Mouse (Mus musculus): ENCODE measurements around the gene Msto1. TPM values are rescaled to one million over a fixed set of nuclear protein-coding genes. Genes with fewer than 3 reads are reported as not detected.
A peak's percentile ranks its signal among the peaks of the same experiment; 100 is the strongest.
"Not testable (repeated sequence)": the region's sequence is repeated elsewhere in the genome, so short reads cannot be mapped to it uniquely, and the experiment has no call there.

Gene Msto1
- polyA plus RNA-seq (2012; rRNA removed): 34.7 and 36.8 TPM in 2 replicates

DNA sequence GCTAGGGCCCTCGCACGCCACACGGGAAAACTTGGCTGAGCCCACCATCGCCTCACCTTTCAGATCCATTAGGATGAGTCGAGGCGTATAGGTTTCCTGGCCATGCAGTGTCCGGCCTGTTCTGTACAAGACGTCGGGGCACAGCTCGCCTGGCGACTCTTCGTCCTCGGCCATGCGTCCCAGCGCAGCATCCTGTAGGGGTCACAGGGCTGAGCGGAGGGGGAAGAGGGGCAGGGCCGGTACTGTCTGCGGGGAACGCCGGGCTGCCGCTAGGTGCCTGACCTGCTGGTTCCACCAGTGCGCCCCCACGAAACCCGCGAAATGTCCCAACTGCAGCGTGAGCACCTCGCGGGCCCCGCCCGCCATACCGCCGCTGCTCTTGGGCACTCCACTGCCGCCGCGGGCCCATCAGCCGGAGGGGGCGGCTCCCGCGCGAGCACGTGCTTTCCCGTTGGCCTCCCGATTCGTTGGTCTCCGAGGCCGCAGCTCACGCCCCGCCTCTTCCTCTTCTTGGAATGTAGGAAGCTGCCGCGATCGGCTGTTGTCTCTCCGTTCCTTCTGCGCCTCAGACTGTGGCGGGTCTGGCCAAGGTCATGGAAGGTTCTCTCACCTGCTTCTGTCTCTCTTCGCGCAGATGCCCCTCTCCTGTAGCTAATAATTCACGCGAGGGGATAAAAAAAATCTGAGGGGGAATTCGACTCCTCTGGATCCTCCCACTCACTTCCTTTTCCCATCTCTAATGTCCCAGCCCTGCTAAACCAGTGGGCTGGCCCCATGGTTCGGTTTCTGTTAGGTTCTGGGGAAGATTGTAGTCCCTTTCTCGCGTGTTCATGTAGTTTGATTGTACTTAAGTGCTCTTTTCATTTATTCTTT, at the start of gene Msto1:
Msto1 (minus strand) TSS at position 489 of the 873 bp plus-strand sequence.
- DNase-seq (ENCODE audit: extremely low spot score in 1 of 2, low spot score in 1 of 2): peak; percentile 86 to 93

DNA sequence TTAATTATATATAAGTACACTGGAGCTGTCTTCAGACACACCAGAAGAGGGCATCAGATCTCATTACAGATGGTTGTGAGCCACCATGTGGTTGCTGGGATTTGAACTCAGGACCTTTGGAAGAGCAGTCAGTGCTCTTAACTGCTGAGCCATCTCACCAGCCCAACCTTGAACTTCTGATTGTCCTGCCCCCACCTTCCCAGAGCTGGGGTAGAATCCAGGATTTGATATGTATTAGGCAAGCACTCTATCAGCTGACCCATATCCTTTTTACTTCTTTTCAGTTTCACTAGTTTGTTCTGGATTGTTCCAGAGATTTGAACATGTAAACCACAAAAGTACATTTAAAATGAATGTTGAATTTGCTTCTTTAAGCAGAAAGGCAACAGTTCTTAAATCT, 49.4 kb upstream of the Msto1 start:
- DNase-seq (ENCODE audit: extremely low spot score in 1 of 2, low spot score in 1 of 2): not testable (repeated sequence)

DNA sequence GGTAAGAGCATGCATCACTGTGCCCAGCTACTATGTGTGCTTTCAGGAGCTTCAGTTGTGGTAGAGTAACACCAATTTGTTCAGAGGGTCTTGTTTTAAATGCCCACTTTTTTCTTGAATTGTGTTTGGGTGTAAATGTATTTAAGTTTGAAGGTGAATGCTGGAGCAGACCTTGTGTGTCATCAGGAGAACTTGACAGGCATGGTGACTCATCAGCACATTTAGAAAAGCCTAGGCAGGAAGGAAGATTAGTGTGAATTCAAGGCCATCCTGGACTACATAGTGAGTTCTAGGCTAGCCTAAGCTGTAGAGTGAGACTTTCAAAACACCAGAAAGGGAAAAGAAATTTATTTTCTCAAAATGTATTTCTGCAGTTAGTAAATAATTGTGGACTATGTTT, 39.9 kb upstream of the Msto1 start:
- DNase-seq (ENCODE audit: extremely low spot score in 1 of 2, low spot score in 1 of 2): no peak

DNA sequence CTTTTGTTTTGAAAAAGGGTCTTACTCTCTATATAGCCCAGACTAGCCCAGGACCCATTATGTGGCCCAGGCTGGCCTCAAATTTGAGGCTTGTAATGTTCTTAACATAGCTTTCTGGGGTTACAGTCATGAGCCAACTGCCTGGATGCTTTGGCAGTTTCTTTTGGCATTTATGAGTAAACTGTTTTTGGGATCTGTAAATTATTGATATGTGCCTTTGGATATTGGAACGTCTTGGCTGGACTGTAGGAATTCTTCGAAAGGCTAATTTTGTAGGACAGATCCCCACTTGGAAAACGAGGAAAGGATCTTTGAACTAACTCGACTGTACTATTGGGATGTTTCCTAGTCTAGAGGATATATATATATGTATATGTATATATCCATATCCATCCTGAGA, 39.4 kb upstream of the Msto1 start:
- no peak for DNase-seq (ENCODE audit: extremely low spot score in 1 of 2, low spot score in 1 of 2)

DNA sequence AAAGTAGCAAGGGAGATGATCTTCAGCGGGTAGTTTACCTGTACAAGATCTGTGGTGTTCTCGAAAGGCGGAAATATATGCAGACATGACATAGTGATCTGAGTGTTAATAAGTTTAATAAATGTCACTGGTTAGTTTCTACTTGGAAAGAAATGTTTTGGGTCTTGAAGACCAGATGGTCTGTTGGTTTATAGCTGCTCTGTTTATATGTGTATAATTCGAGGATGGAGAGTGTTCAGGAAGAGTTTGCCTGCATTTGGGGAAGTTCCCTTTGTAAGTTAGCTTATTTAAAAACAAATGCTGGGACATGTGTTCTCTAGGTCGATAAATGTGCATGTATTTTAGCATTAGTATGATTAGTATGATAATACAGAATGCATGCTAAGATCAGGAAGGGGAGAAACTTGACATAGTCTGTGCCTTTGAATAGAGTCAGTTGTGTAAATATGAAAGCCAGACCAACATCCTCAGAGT, 37.6 kb upstream of the Msto1 start:
- DNase-seq (ENCODE audit: extremely low spot score in 1 of 2, low spot score in 1 of 2): no peak

DNA sequence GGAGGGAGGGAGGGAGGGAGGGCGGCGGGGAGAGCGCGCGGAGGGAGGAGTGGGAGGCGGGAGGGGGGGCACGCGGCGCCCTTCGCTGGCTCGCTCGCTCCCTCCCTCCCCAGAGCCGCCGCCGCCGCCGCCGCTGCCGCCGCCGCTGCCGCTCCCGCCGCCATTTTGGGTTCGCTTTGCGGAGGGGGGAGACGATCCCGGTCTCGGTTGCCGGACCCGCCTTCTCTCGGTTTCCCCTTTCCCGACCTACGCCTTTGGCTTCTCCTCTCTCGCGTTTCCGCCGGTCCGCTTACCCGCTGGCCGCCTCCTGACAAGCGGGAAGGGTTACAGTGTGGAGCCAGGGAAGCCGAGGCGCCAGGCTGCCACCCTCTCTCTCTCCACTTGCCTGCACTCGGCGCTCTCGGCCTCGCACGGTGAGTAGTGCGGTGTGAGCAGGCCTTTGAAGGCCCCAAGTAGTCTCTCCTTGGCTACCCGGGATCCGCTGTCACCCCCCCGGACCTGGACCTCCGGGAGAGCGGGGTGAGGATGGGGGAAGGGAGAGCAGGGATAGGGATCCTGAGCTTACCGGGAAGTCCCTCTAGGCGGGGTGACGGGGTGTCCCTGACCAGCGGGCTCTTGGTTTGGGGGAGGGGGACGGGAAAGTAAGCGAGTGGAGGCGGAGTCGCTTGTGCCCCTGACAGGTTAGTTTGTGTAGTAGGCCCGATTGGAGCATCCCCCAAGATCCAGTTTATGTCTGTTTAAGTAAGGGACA, 37.0 kb upstream of the Msto1 start, which contains the start of the genes Ash1l and Dap3:
Ash1l (plus strand) TSS at position 47 of the 751 bp plus-strand sequence.
Dap3 (minus strand) TSS at position 606 of the 751 bp plus-strand sequence.
- peak; percentile 23 to 65 for DNase-seq (ENCODE audit: extremely low spot score in 1 of 2, low spot score in 1 of 2)

DNA sequence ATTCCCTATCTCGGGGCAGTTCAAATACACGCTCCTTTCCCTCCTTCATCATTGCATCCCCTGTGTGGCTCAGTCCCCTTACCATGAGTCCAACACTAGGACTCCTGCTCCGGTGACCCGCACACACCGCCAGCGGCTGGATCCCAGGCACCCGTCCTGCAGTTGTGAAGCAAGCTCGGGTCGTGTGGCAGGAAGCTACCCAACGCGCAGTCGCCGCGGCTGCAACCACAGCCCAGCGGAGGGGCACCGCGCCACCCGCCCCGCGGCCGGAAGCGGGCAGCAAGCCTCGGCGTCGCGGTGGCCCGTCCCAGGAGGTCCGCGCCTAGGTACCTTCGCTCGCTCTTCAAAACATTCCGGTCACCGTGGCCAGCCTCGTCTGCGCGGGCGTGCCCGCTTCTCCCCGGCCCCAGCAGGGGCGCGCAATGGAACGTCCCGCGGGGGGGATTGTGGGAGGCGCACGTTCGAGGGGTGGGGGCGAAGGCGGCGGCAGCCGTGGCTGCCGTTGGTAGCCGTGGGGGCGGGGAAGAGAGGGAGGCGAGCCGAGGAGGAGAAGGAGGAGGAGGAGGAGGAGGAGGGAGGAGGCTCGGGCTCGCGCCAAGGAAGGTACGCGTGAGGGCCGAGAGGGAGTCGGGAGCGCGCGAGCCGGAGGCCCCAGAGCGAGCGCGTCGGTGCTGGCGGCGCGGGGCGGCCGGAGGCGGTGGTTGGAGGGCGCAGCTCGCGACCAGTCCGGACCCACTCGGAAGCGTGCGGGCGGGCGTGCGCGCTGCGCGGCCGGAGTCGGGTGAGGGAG, 36.2 kb upstream of the Msto1 start:
- DNase-seq (ENCODE audit: extremely low spot score in 1 of 2, low spot score in 1 of 2): peak; percentile 59 to 80

DNA sequence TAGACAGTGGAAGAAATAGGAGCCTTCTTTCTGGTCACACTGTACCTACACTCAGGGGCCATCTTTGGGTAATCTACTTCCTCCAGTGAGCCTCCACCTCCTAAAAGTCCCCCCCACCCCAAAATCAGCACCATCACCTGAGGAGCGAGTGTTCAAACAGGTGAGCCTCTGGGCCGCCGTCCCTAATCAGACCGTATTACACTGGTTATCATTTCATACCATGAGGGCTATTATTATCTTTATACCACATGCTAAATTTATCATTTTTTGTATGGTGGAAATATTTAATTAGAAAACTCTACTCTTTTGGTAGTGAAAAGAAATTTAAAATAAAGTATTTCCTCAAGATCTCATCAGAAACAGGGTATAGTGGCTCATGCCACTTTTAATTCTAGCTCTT, 30.3 kb upstream of the Msto1 start:
- DNase-seq (ENCODE audit: extremely low spot score in 1 of 2, low spot score in 1 of 2): no peak

DNA sequence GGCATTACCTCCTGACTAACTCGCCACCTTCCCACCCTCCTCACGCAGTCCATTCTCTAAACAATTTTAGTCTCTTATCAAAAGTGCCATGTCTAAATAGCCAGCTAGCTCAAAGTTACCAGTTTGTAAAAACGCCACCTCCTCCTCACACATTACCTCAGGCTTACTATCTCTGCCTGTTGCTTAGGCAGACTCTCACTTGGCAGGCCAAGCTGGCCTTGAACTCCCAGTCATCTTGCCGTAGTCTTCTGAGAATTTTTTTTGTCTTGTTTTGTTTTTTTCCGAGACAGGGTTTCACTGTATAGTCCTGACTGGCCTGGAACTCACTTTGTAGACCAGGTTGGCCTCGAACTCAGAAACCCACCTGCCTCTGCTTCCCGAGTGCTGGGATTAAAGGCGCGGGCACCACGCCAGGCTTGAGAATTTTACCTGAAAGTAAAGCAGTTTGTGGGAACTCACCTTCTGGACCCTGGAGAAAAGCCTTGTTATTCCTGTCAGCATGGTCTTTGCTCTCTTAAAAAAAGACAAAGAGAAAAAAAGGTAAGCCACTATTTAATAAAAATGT, 28.6 kb upstream of the Msto1 start:
- no peak for DNase-seq (ENCODE audit: extremely low spot score in 1 of 2, low spot score in 1 of 2)

DNA sequence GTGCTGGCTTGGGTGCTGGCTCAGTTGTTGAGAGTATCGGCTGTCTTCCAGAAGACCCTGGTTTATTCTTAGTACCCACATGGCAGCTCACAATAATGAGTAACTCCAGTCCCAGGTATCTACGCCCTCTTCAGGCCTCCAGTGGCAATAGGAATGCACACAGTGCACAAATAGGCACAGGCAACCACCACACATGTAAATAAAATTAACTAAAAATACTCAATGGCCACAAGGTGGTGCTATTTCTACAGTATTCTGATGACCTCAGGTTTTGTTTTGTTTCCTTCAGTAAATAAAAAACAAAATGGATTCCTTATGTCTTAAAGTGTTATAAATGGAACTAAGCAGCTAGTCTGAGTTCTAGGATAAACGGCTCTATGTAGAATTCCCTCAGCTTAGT, 25.9 kb upstream of the Msto1 start:
- DNase-seq (ENCODE audit: extremely low spot score in 1 of 2, low spot score in 1 of 2): peak in 1 of 2 experiments; percentile 60

DNA sequence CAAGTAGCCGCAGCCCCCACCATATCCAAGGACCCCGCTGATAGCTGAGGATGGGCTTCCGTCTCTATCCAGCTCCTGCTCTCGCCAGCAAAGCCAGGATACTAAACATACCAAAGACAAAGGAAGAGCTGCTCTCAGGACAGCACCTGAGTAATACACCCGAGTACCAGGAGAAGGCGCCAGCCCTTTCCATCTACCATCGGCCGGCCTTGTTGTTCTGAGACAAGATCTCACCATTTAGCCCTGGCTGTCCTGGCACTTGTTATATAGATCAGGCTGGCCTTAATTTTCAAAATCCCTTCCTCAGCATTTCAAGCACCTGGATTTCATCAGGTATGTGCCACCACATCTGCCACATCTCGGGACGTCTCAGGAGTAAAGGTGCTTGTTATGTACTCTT, 25.3 kb upstream of the Msto1 start:
- no peak for DNase-seq (ENCODE audit: extremely low spot score in 1 of 2, low spot score in 1 of 2)

DNA sequence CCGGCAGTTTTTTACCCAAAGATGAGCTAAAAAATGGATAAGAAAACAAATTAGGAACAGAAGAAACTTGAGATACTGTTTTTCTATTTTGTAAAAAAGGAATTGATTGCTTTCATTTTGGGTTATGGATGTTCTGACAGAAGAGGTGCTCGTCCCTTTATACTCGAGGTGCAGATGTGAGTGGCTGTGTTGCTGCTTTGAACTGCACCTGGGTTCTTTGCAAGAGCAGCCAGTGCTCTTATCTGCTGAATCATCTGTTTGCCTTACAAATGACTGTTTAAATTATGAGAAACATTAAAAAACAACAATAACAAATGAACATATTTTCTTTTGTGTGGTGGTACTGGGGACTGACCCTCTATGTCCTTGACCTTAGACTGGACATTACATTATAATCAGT, 15.7 kb upstream of the Msto1 start:
- DNase-seq (ENCODE audit: extremely low spot score in 1 of 2, low spot score in 1 of 2): no peak

DNA sequence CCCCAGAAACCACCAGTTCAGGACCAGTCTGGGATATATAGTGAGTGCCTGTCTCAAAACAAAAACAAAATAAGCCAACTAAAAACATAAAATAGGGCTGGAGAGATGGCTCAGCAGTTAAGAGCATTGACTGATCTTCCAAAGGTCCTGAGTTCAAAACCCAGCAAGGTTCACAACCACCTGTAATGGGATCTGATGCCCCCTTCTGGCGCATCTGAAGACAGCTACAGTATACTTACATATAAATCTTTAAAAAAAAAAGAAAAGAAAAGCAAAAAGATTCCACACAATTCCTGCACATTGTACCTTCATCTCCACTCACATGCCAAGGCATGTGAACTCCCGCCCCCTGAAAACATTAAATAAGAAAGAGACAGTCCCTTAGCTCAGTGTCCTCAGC, 11.9 kb upstream of the Msto1 start:
- DNase-seq (ENCODE audit: extremely low spot score in 1 of 2, low spot score in 1 of 2): no peak

DNA sequence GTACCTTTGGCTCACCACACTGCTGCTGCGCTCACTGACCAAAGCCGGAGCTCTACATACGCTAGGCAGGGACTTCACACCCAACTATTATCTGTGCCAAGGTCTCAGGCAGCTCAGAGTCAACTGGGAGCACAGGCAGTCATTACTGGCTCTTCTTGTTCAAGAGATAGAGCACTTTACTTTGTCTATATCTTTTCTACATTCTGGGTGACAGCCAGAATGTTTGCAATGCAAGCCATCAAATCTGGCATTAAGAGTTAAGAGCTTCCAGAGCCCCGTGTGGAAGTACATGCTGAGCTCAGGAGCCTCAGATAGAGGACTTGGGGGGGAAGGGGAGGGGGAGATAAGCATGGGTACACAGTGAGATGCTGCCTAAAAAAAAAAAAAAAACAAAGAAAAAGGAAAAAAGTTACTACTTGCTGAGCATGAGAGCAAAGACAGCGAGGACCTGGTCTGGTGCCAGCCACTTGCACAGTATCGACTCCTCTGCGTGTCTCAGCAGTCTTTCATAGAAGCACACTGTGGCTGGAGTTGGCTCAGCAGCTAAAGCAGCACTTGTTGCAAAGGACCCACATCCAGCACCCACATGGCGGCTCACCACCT, 10.3 kb upstream of the Msto1 start:
- peak in 1 of 2 experiments; percentile 26 for DNase-seq (ENCODE audit: extremely low spot score in 1 of 2, low spot score in 1 of 2)

DNA sequence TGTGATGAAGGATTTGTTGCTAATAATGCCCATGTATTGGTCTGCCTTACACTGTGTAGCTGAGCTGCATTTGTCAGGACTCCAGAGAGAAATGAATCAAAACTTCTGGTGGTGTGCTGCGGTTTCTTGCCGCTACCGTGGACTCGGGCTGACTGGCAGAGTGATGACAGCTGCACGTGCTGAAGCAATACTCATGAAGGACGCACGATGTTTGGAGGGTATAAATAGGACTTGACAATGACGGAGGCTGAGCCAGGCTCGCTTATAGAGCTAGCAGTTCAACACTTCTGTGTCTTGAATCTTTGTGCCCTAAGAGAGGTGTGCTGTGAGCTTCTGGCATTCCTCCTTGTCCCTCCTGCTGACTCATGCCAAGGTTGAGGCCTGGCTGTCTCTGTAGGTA, 7.6 kb upstream of the Msto1 start:
- no peak for DNase-seq (ENCODE audit: extremely low spot score in 1 of 2, low spot score in 1 of 2)

DNA sequence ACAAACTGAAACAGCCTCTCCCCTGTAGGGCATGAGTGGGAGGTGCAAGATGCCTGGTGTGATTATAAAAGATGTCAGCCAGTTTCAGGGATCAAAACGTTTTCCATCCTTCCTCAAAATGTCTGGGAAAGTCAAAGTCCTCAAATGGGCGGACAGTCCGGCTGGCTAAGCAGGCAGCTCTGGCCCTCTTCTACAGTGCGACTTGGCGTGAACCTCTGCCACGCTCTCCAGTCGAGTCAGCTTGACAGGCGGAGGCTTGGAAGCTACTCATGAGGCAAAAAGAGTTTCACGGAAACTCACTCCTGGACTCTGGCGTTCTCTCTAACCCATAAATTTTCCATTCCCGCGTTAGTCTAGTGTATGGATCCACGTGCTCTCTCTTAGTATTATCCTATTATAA, 5.2 kb upstream of the Msto1 start:
- no peak for DNase-seq (ENCODE audit: extremely low spot score in 1 of 2, low spot score in 1 of 2)

DNA sequence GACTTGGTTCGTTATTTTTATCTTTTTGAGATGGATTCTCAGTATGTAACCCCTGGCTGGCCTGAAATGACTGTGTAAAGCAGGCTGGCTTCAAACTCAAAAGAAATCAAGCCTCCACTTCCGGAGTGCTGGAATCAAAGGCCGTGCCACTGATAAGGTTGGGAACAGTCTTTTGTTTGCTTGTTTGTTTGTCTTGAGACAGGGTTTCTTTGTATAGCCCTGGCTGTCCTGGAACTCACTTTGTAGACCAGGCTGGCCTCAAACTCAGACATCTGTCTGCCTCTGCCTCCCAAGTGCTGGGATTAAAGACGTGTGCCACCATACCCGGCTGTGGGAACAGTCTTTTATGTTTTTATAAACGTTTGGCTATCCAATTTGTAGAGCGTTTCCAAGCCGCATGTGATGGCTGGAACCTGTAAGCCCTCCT, 598 bp upstream of the Msto1 start:
- no peak for DNase-seq (ENCODE audit: extremely low spot score in 1 of 2, low spot score in 1 of 2)

DNA sequence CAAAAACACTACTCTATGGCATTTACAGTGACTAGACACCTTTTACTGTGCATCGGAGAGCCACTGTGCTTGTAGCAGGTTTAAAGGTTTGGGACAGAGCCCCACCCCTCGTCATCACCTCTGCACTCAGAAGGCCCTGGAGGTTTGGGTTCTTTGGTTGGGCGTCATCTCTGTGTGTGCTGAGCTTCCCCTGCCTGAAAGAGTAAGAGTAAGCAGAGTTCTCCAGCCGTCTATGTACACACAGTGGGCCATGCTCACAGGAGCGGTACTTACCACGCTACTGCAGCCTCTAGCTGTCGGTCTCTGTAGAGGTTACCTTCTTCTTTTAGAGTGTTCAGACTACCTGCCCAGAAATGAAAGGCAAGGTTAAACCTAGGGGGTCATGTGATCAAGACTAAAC, 1.2 kb downstream of the Msto1 start:
- no peak for DNase-seq (ENCODE audit: extremely low spot score in 1 of 2, low spot score in 1 of 2)

DNA sequence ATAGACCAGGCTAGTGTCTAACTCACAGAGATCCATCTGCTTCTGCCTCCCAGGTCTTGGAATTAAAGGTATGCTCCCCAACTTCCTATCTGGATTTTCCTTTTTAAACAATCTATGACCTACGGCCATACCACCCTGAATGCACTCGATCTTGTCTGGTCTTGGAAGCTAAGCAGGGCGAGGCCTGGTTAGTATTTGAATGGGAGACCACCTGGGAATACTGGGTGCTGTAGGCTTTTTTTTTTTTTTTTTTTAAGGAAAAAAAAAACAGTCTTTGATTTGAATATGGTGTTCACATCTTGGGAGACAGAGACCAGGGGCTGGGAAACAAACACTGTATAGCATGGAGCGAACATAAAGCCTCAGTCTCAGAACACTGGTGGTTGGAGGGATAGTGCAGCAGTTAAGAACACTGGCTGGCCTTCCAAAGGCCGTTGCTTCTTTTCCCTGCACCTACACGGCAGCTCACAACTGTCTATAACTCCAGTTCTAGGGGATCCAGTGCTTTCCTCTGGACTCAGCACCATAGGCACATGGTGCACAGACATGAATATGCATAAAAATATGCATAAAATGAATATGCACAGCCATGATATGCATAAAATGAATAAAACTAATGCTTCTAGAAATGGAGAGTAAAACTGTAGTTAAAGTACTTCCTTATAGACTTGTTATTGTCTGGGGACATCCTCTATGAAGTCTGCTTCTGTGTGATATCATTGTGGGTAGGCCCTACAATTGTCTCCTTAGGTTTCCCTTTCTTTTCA, 7.2 kb downstream of the Msto1 start:
- DNase-seq (ENCODE audit: extremely low spot score in 1 of 2, low spot score in 1 of 2): no peak
